Mouse (Mus musculus) ovary, postnatal 10 days (tissue): ENCODE measurements around the gene Tnfrsf9.

Experiments
- DNase-seq: peaks from one replicate; pipeline ENCODE4 v3.0.0; 2022; ENCODE audit warnings: low spot score

Tnfrsf9 gene

GRCm38 (mm10) chr4:150990148-150990547 is 75.8 kb downstream of the Tnfrsf9 start:
- DNase-seq: no peak
